ENCODE assay signal across 10 mouse cellular contexts in genomic region chr1:152677482-152678211, GRCm38 (mm10).
DNase-seq lines count a peak whose midpoint lies in the region; ATAC-seq lines count a peak whose summit lies in the region.
"Had no signal": no experiment of that assay in that cellular context is flagged by ENCODE, and none has a peak within 500 bp of the region (broad histone marks: within the 10 kb centered on the region; RNA-seq: fewer than 3 reads in every experiment).

No protein-coding gene starts in this region.

- peak overlapping the region; percentile 29; the same call in 1 of the 2 replicates for H3K4me2 ChIP-seq in lung, embryonic 15.5 days
- H3K4me2 ChIP-seq: midbrain, embryonic 13.5 days had no signal

- no peaks in the 10 kb centered on the region for H3K27me3 ChIP-seq in lung, embryonic 15.5 days
- H3K27me3 ChIP-seq: midbrain, embryonic 13.5 days had no signal

- peaks cover 48% of the 10 kb centered on the region for H3K4me1 ChIP-seq in lung, embryonic 15.5 days
- H3K4me1 ChIP-seq: midbrain, embryonic 13.5 days had no signal

- H3K4me3 ChIP-seq in lung, embryonic 15.5 days = no peak overlapping the region
- H3K4me3 ChIP-seq: midbrain, embryonic 13.5 days had no signal

- H3K9me3 ChIP-seq in lung, embryonic 15.5 days = no peaks in the 10 kb centered on the region
- H3K9me3 ChIP-seq: midbrain, embryonic 13.5 days had no signal

- H3K9ac ChIP-seq in lung, embryonic 15.5 days = no peak overlapping the region
- H3K9ac ChIP-seq: midbrain, embryonic 13.5 days had no signal

- 30% methylated on average over 12 of the region's 12 CpGs for WGBS in lung, embryonic 15.5 days

- peak; percentile 91 for DNase-seq in heart, adult 11 months
- DNase-seq in heart, adult 9 months (ENCODE audit: low spot score in 2 of 2) = no peak
- DNase-seq in NIH3T3 (ENCODE audit: low read depth) = peak; percentile 62
- DNase-seq in kidney, adult 8-10 months = peak; percentile 23 to 64
- DNase-seq in retina, embryonic 14.5 days (ENCODE audit: low spot score) = no peak
- no peak for DNase-seq in thymus, postnatal 25 days
- DNase-seq: cerebellum, adult 11-12 months had no signal

- ATAC-seq in lung, embryonic 15.5 days (ENCODE audit: borderline replicate concordance, extremely low read depth, low FRiP score, low TSS enrichment) = peak; percentile 91
- no peak for ATAC-seq in granulocyte monocyte progenitor cell, adult 5-6 weeks (replicated peaks; ENCODE audit: poor library complexity, severe bottlenecking)
- ATAC-seq: midbrain, embryonic 13.5 days had no signal

- H3K27ac ChIP-seq in lung, embryonic 15.5 days = peak overlapping the region; percentile 73
- H3K27ac ChIP-seq: midbrain, embryonic 13.5 days had no signal

- H3K36me3 ChIP-seq in lung, embryonic 15.5 days = no peaks in the 10 kb centered on the region
- H3K36me3 ChIP-seq: midbrain, embryonic 13.5 days had no signal

Comparison
In these comparisons a context has a peak if more than half of its experiments do, and no peak if none do; other contexts are left out.
1. DNase-seq: peak in heart, adult 11 months (single experiment), NIH3T3 (single experiment) and kidney, adult 8-10 months (2 of 2); none in heart, adult 9 months (0 of 2), retina, embryonic 14.5 days (single experiment) and thymus, postnatal 25 days (single experiment).